Mouse (Mus musculus) thymus, adult 2 months (tissue): ENCODE measurements around the gene St6galnac3. TPM values are rescaled to one million over a fixed set of nuclear protein-coding genes. Genes with fewer than 3 reads are reported as not detected.

Source experiments
- DNase-seq: peaks from one replicate; pipeline ENCODE4 v3.0.0; 2021
- H3K27ac ChIP-seq: fragments of 200-500 bp; 2 replicates; pipeline ENCODE4 v1.5.1; 2012; ENCODE audit warnings: low read length, control low read depth; ENCODE audit not compliant: control insufficient read depth, insufficient read depth
- H3K27me3 ChIP-seq: fragments of 200-500 bp; 2 replicates; pipeline ENCODE4 v1.6.1; 2012; ENCODE audit warnings: mild to moderate bottlenecking, low read length, moderate library complexity, mixed read lengths; ENCODE audit not compliant: control insufficient read depth, insufficient read depth
- H3K36me3 ChIP-seq: fragments of 200-500 bp; 2 replicates; pipeline ENCODE4 v1.6.1; 2012; ENCODE audit warnings: mild to moderate bottlenecking, low read length, moderate library complexity; ENCODE audit not compliant: control insufficient read depth, insufficient read depth
- H3K4me1 ChIP-seq: fragments of 200-500 bp; replicated peaks from 2 replicates; pipeline ENCODE4 v1.6.1; 2012; ENCODE audit warnings: low read length; ENCODE audit not compliant: control insufficient read depth, insufficient read depth
- H3K4me3 ChIP-seq: fragments of 200-500 bp; 2 replicates; pipeline ENCODE4 v1.5.1; 2012; ENCODE audit warnings: mild to moderate bottlenecking, low read length, control low read depth, moderate library complexity; ENCODE audit not compliant: control insufficient read depth, insufficient read depth
- CTCF ChIP-seq: fragments of 200-500 bp; IDR thresholded peaks from 2 replicates; pipeline ENCODE4 v1.5.1; 2012; ENCODE audit warnings: mild to moderate bottlenecking, control low read depth, low read length, moderate library complexity, borderline replicate concordance; ENCODE audit not compliant: control insufficient read depth, poor library complexity, insufficient read depth; ENCODE audit errors: extremely low read depth
- POLR2A ChIP-seq: fragments of 200-500 bp; IDR thresholded peaks from 2 replicates; pipeline ENCODE4 v1.6.1; 2012; ENCODE audit warnings: mild to moderate bottlenecking, low read length, control low read depth, moderate library complexity; ENCODE audit not compliant: control insufficient read depth, poor library complexity, insufficient read depth; ENCODE audit errors: extremely low read depth
- WGBS: fragments of 180-500 bp; shearing (Covaris S2); methylation state at CpG from one replicate; pipeline ENCODE4 v1.1.7; 2018; 5-methylcytosine and 5-hydroxymethylcytosine counted together
- polyA plus RNA-seq: library from polyadenylated mRNA; depleted of rRNA; stranded (reverse); fragments of >200 nt; gene quantifications from 2 replicates; pipeline ENCODE4 v1.2.3, GENCODE M21; 2012

St6galnac3 gene
- polyA plus RNA-seq, 1 experiment = 1.3 TPM

GRCm38 (mm10) chr3:153241134-153241533, 483.8 kb downstream of the St6galnac3 start:
- Histone ChIP-seq H3K27ac (no peak overlapping the region), H3K27me3 (no peaks in the 10 kb centered on the region), H3K4me1 (peaks cover 5% of the 10 kb centered on the region; the same call in 1 of the 2 replicates), H3K4me3 (no peak overlapping the region), H3K36me3 (no peaks in the 10 kb centered on the region)
- TF ChIP-seq POLR2A = no peak
- no peak for TF ChIP-seq CTCF
- 24% methylated on average over 4 of the region's 4 CpGs for WGBS
- DNase-seq = peak; percentile 8

- Histone ChIP-seq H3K4me1 (peaks cover 5% of the 10 kb centered on the region; the same call in 1 of the 2 replicates), H3K27ac (no peak overlapping the region), H3K4me3 (no peak overlapping the region), H3K36me3 (no peaks in the 10 kb centered on the region), H3K27me3 (no peaks in the 10 kb centered on the region)
- DNase-seq = no peak
- 7% methylated on average over 4 of the region's 4 CpGs for WGBS
- no peak for TF ChIP-seq CTCF
- no peak for TF ChIP-seq POLR2A
Measured at GRCm38 (mm10) chr3:153240366-153240765, 484.6 kb downstream of the St6galnac3 start.

GRCm38 (mm10) chr3:153238381-153238780, 486.6 kb downstream of the St6galnac3 start:
- no peak overlapping the region for H3K4me3 ChIP-seq
- H3K27ac ChIP-seq = no peak overlapping the region
- H3K27me3 ChIP-seq = no peaks in the 10 kb centered on the region
- peaks cover 5% of the 10 kb centered on the region; the same call in 1 of the 2 replicates for H3K4me1 ChIP-seq
- TF ChIP-seq CTCF (no peak), POLR2A (no peak)
- no peaks in the 10 kb centered on the region for H3K36me3 ChIP-seq
- 97% methylated on average over 10 of the region's 10 CpGs for WGBS
- no peak for DNase-seq

- 96% methylated on average over 9 of the region's 9 CpGs for WGBS
Measured at GRCm38 (mm10) chr3:153236262-153236661, 488.7 kb downstream of the St6galnac3 start.

GRCm38 (mm10) chr3:153222611-153223402, 502.2 kb downstream of the St6galnac3 start:
- no peaks in the 10 kb centered on the region for H3K36me3 ChIP-seq
- WGBS = 95% methylated on average over 10 of the region's 10 CpGs
- DNase-seq = no peak
- no peak overlapping the region for H3K4me3 ChIP-seq
- no peak overlapping the region for H3K27ac ChIP-seq
- H3K4me1 ChIP-seq = no peaks in the 10 kb centered on the region
- no peaks in the 10 kb centered on the region for H3K27me3 ChIP-seq
- no peak for TF ChIP-seq POLR2A
- TF ChIP-seq CTCF = no peak

More at GRCm38 (mm10) chr3:153236262-153236661, 488.7 kb downstream of the St6galnac3 start:
- peaks cover 4% of the 10 kb centered on the region; the same call in 1 of the 2 replicates for H3K4me1 ChIP-seq
- H3K4me3 ChIP-seq = no peak overlapping the region
- no peak for DNase-seq
- no peaks in the 10 kb centered on the region for H3K27me3 ChIP-seq
- no peaks in the 10 kb centered on the region for H3K36me3 ChIP-seq
- no peak overlapping the region for H3K27ac ChIP-seq
- TF ChIP-seq POLR2A = no peak
- TF ChIP-seq CTCF = no peak

GRCm38 (mm10) chr3:153219391-153219790, 505.6 kb downstream of the St6galnac3 start:
- H3K36me3 ChIP-seq = no peaks in the 10 kb centered on the region
- 80% methylated on average over 2 of the region's 2 CpGs for WGBS
- H3K4me3 ChIP-seq = no peak overlapping the region
- TF ChIP-seq POLR2A = no peak
- TF ChIP-seq CTCF = no peak
- H3K27me3 ChIP-seq = no peaks in the 10 kb centered on the region
- no peak overlapping the region for H3K27ac ChIP-seq
- no peaks in the 10 kb centered on the region for H3K4me1 ChIP-seq
- DNase-seq = no peak
